Mouse (Mus musculus): Measurements from ENCODE around the gene Sec62. TPM values are rescaled to one million over a fixed set of nuclear protein-coding genes. Genes with fewer than 3 reads are reported as not detected.
"Not testable (repeated sequence)": the region's sequence is repeated elsewhere in the genome, so short reads cannot be mapped to it uniquely, and the experiment has no call there.

Gene Sec62
- polyA plus RNA-seq, 1 experiment from 2014 or later = 56.5 TPM

GRCm38 (mm10) chr3:30833254-30833653 is 40.6 kb downstream of the Sec62 start:
- H3K4me1 ChIP-seq (replicated peaks) = 0 out of 2 replicates have a peak, but pooled peaks cover 2% of the 10 kb centered on the region
- DNase-seq (no peak), ATAC-seq (ENCODE audit: low read depth) (no peak)
- H3K27ac ChIP-seq = no peak overlapping the region
- no peak overlapping the region for H3K9ac ChIP-seq
- no peaks in the 10 kb centered on the region for H3K9me3 ChIP-seq (replicated peaks)
- H3K4me2 ChIP-seq = no peak overlapping the region
- 67% methylated on average over 3 of the region's 3 CpGs for WGBS (ENCODE audit: insufficient replicate concordance)
- H3K4me3 ChIP-seq (replicated peaks) = no peak overlapping the region
- no peaks in the 10 kb centered on the region for H3K36me3 ChIP-seq
- no peaks in the 10 kb centered on the region for H3K27me3 ChIP-seq

DNA sequence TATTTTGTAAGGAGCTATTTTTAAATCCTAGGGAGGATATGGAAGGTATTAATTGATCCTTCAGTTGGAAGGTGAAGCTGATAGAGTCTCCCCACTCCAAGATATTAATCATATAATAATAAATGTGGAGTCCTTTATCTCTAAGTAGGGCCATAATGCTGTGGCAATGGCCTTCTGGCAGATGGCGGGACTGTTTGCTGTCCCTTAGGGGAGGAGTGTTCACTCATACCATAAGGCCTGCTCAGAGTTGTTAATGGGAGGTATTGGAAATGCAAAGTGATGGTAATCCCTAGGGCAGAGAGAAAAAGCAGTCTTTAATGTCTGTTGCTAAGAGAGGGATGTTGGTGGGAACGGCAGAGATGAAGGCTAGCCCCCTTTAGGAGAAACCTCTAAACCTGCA is 53.1 kb downstream of the Sec62 start:
- WGBS (ENCODE audit: insufficient replicate concordance) = 78% methylated on average over 2 of the region's 2 CpGs

DNA sequence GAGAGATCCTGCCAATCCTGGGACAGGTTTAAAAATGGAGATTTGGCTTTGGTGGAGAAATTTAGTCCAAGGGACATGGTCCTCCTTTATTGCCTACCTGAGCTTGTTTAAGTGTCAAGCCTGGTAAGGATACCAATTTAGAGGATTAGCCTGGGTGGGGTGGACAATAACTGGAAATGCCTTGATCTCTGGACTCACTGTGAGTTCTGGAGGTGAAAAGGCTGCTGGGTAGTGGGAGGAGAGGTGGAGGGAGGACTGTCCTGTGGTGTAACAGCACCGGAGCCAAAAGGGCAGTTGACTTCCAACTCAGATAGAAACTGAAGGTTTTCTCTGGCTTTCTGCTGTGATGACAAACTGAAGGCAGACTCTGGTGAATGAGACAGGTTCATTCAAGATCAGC is 54.7 kb downstream of the Sec62 start:
- Histone ChIP-seq H3K4me3 (replicated peaks) (no peak overlapping the region), H3K27ac (no peak overlapping the region), H3K36me3 (no peaks in the 10 kb centered on the region), H3K27me3 (peaks cover under 1% of the 10 kb centered on the region; the same call in 1 of the 2 replicates), H3K4me1 (replicated peaks) (no peaks in the 10 kb centered on the region), H3K4me2 (no peak overlapping the region), H3K9ac (no peak overlapping the region), H3K9me3 (replicated peaks) (no peaks in the 10 kb centered on the region)
- no peak for ATAC-seq (ENCODE audit: low read depth)
- no peak for DNase-seq
- WGBS (ENCODE audit: insufficient replicate concordance) = 43% methylated on average over 1 of the region's 1 CpGs

More for the DNA sequence above, 53.1 kb downstream of the Sec62 start:
- no peak overlapping the region for H3K4me2 ChIP-seq
- no peak overlapping the region for H3K9ac ChIP-seq
- ATAC-seq (ENCODE audit: low read depth) = no peak
- H3K4me3 ChIP-seq (replicated peaks) = no peak overlapping the region
- H3K27me3 ChIP-seq = no peaks in the 10 kb centered on the region
- H3K36me3 ChIP-seq = no peaks in the 10 kb centered on the region
- H3K27ac ChIP-seq = no peak overlapping the region
- H3K4me1 ChIP-seq (replicated peaks) = no peaks in the 10 kb centered on the region
- H3K9me3 ChIP-seq (replicated peaks) = no peaks in the 10 kb centered on the region
- DNase-seq = no peak

GRCm38 (mm10) chr3:30851422-30851821 is 58.7 kb downstream of the Sec62 start:
- no peak for ATAC-seq (ENCODE audit: low read depth)
- peaks cover 11% of the 10 kb centered on the region for H3K4me1 ChIP-seq (replicated peaks)
- H3K4me3 ChIP-seq (replicated peaks) = no peak overlapping the region
- no peak overlapping the region for H3K4me2 ChIP-seq
- H3K27me3 ChIP-seq = peaks cover 34% of the 10 kb centered on the region
- no peaks in the 10 kb centered on the region for H3K9me3 ChIP-seq (replicated peaks)
- no peak overlapping the region for H3K9ac ChIP-seq
- no peaks in the 10 kb centered on the region for H3K36me3 ChIP-seq
- no peak overlapping the region for H3K27ac ChIP-seq
- WGBS (ENCODE audit: insufficient replicate concordance) = 58% methylated on average over 6 of the region's 6 CpGs
- no peak for DNase-seq

DNA sequence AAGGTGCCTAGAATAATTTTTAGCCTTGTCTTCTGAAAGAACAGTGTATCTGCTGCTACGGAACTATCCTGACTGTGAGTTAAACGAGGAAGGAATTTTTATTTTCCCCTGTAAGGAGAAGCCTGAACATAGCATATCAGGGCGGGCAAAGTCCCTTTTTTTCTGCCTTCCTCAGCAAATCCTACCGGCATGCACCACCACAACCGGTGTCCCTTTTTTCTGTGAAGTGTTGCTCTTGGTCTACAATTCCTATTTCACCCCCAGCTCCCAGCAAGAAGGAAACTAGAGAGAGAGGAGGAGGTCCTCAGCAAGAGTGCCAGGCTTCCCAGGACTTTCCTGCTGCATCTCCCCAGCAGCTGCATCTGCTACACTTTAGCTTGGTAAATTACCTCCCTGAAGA is 60.9 kb downstream of the Sec62 start:
- Histone ChIP-seq H3K4me3 (replicated peaks) (no peak overlapping the region), H3K27ac (no peak overlapping the region), H3K27me3 (peaks cover 54% of the 10 kb centered on the region), H3K4me1 (replicated peaks) (peaks cover 11% of the 10 kb centered on the region), H3K9ac (no peak overlapping the region), H3K36me3 (no peaks in the 10 kb centered on the region), H3K9me3 (replicated peaks) (no peaks in the 10 kb centered on the region), H3K4me2 (no peak overlapping the region)
- ATAC-seq (ENCODE audit: low read depth) (no peak), DNase-seq (no peak)
- WGBS (ENCODE audit: insufficient replicate concordance) = 69% methylated on average over 5 of the region's 5 CpGs

DNA sequence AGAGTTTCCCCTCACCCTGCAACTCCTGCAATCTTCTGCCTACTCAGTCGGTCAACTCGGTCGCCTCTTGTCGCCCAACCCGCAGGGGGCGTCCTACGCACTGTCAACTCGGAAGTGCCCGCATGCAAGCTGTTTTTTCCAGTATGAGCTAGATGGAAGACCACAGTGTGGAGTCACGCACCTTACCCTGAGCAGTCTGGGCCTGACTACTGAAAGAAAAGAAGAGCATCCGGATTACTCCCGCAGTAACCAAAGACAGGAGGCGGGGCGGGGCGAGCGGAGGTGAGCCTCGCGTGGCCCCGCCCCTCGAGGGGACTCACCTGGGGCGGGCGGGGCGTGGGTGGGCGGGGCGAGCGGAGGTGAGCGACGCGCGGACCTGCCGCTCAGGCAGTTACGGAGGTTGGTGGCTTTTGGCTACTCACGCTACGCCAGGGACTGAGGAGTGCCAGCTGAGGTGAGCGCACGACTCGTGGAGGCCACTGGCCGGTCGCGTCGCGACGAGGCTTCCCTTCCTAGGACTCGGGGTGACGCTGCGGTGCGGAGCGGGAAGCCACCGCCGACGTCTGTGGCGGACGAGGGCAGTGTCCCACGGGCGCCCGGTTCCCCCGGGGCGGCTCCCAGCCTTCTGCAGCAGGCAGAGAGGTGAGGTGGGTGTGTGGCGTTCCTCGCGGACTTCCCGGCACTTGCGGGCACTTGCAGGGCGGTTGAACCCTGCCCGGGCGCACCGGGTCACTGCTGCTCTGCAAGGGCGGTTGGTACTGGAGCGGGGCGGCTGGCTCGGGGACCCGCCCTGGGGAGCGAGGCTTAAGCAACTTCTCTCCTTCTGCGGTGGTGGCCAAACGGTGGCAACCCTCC is 63.2 kb downstream of the Sec62 start, which contains the start of gene Gpr160:
Gene Gpr160, plus strand, starts transcription at position 347 of the 855 bp plus-strand sequence.
- Histone ChIP-seq H3K4me2 (peak within 1 kb of the TSS; percentile 90), H3K27ac (no peak within 1 kb of the TSS), H3K4me1 (replicated peaks) (peaks cover 11% of the 10 kb centered on the region), H3K36me3 (no peaks in the 10 kb centered on the region), H3K9ac (peak within 1 kb of the TSS; percentile 59), H3K4me3 (replicated peaks) (peak within 1 kb of the TSS; percentile 66), H3K27me3 (peaks cover 54% of the 10 kb centered on the region), H3K9me3 (replicated peaks) (no peaks in the 10 kb centered on the region)
- WGBS (ENCODE audit: insufficient replicate concordance) = 1% methylated on average over 73 of the region's 75 CpGs
- peak; percentile 55 for DNase-seq
- peak; percentile 75 for ATAC-seq (ENCODE audit: low read depth)

GRCm38 (mm10) chr3:30859599-30859998 is 66.9 kb downstream of the Sec62 start:
- WGBS (ENCODE audit: insufficient replicate concordance) = 78% methylated on average over 8 of the region's 8 CpGs
- not testable (repeated sequence) for H3K27ac ChIP-seq; H3K36me3 ChIP-seq; H3K9ac ChIP-seq; DNase-seq; H3K4me3 ChIP-seq (replicated peaks); H3K4me2 ChIP-seq; ATAC-seq (ENCODE audit: low read depth); H3K9me3 ChIP-seq (replicated peaks)
- Histone ChIP-seq H3K4me1 (replicated peaks) (peaks cover 11% of the 10 kb centered on the region), H3K27me3 (peaks cover 38% of the 10 kb centered on the region)

DNA sequence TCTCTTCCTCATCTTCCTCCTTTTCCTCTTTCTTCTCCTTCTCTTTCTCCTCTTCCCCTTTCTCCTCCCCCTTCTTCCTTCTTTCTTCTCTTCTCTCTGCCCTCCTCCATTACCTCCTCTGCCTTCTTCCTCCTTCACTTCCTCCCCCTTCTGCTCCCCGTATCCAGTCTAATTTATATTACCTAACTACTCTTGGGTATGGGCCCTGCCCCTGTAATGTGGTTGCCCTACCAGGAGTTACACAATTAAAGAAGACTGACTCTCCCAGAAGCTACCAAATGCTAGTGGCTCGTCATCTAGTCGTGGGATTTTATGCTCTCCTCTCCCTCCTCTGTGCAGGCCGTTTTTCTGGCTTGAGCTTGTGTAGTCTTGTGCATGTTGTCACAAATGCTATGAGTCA is 68.0 kb downstream of the Sec62 start:
- H3K4me3 ChIP-seq (replicated peaks) = no peak overlapping the region

DNA sequence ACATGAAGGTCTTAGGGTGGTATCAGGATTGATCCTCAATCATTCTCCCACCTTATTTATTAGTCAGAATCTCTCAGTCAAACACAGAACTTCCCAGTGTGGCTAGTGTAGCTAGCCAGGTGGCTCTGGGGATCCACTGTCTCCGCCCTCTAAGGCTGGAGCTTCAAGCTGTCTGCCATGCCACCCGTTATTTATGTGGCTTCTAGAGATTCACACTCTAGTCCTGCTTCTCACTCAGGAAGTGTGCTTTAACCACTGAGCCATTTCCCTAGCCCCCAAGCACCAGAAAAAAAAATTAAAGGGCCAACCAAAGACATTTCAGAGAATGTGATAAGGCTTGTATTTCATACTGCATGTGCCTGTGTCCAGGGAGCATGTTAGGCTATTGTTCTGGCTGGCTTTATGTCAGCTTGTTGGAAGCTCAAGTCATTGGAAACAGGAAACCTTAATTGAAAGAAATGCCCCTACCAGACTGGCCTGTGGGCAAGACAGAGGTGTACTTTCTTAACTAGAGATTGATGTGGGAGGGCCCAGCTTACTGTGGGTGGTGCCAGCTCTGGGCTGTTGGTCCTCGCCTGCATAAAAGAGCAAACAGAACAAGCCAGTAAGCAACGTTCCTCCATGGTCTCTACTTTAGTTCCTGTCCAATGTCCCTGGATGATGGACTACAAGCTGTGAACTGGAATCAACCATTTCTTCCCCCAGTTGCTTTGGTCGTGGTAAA is 71.2 kb downstream of the Sec62 start:
- H3K9me3 ChIP-seq (replicated peaks) = no peaks in the 10 kb centered on the region
- WGBS (ENCODE audit: insufficient replicate concordance) = 41% methylated on average over 5 of the region's 5 CpGs
- no peaks in the 10 kb centered on the region for H3K4me1 ChIP-seq (replicated peaks)
- H3K4me3 ChIP-seq (replicated peaks) = no peak overlapping the region
- no peaks in the 10 kb centered on the region for H3K36me3 ChIP-seq
- H3K4me2 ChIP-seq = no peak overlapping the region
- H3K27ac ChIP-seq = peak overlapping the region; percentile 11; the same call in 1 of the 2 replicates
- ATAC-seq (ENCODE audit: low read depth) = no peak
- DNase-seq = no peak
- no peak overlapping the region for H3K9ac ChIP-seq
- H3K27me3 ChIP-seq = no peaks in the 10 kb centered on the region

More for the DNA sequence above, 68.0 kb downstream of the Sec62 start:
- WGBS (ENCODE audit: insufficient replicate concordance) = 50% methylated on average over 4 of the region's 4 CpGs
- H3K4me2 ChIP-seq = no peak overlapping the region
- no peak overlapping the region for H3K27ac ChIP-seq
- H3K9me3 ChIP-seq (replicated peaks) = no peaks in the 10 kb centered on the region
- no peaks in the 10 kb centered on the region for H3K36me3 ChIP-seq
- peaks cover 5% of the 10 kb centered on the region for H3K4me1 ChIP-seq (replicated peaks)
- ATAC-seq (ENCODE audit: low read depth) (no peak), DNase-seq (no peak)
- peaks cover 27% of the 10 kb centered on the region for H3K27me3 ChIP-seq
- H3K9ac ChIP-seq = no peak overlapping the region

DNA sequence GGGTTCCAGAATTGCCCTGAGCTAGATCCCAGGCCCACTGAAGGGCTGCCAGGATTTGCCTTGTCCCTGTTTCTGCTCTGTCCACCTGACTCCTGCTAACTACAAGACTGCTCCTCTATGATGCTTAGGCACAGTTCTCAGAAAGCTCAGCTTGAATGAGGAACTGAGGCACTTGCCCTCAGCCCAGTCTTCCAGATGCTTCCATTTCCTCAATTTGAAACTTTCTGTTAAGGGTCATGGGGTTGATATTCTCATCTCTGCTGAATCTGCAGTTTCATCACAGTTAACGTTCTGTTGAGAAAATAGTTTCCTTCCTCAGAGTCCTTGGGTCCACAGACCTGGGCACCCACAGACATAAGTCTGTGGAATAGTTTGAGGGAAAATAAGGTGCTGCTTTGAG is 72.0 kb downstream of the Sec62 start:
- Histone ChIP-seq H3K36me3 (no peaks in the 10 kb centered on the region), H3K9ac (no peak overlapping the region), H3K27me3 (no peaks in the 10 kb centered on the region), H3K27ac (no peak overlapping the region), H3K4me2 (no peak overlapping the region), H3K4me3 (replicated peaks) (no peak overlapping the region), H3K4me1 (replicated peaks) (no peaks in the 10 kb centered on the region), H3K9me3 (replicated peaks) (no peaks in the 10 kb centered on the region)
- WGBS (ENCODE audit: insufficient replicate concordance) = 15% methylated on average over 1 of the region's 1 CpGs
- DNase-seq (no peak), ATAC-seq (ENCODE audit: low read depth) (no peak)

DNA sequence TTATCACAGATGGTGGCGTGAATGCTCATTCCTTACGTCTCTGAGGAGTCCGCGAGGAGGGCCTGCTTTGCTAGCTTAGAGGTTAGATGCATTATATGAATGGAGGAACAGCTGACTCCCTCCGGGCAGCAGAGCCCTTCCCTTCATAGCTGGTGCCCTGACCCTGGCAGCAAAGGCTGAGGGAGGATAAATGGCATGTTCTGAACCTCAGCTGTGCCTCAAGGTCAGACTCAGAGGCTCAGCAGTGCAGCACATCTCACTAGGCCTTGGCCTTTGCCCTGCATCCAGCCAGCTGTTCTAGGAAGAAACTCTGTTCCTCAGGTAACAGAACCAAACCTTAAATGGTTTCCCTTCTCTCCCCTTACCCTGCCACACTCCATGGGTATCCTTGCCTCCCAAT is 75.5 kb downstream of the Sec62 start:
- H3K9ac ChIP-seq = no peak overlapping the region
- H3K4me1 ChIP-seq (replicated peaks) = no peaks in the 10 kb centered on the region
- H3K9me3 ChIP-seq (replicated peaks) = no peaks in the 10 kb centered on the region
- no peak overlapping the region for H3K27ac ChIP-seq
- H3K27me3 ChIP-seq = no peaks in the 10 kb centered on the region
- H3K4me3 ChIP-seq (replicated peaks) = no peak overlapping the region
- ATAC-seq (ENCODE audit: low read depth) (no peak), DNase-seq (no peak)
- no peak overlapping the region for H3K4me2 ChIP-seq
- no peaks in the 10 kb centered on the region for H3K36me3 ChIP-seq
- 77% methylated on average over 5 of the region's 5 CpGs for WGBS (ENCODE audit: insufficient replicate concordance)

Data from liver, embryonic 13.5 days (tissue).